In genomic region chr7:98131751-98132150, GRCm38 (mm10) we compare ENCODE assay signal across 1 mouse cellular context.
TF ChIP-seq lines count a peak whose summit lies in the region.

No protein-coding gene starts in this region.

TF ChIP-seq in ES-E14, 5 proteins besides CTCF, POLR2A, EP300 and RAD21:
- TF ChIP-seq MAFK (IDR thresholded peaks at IDR 0.05; ENCODE audit: insufficient read depth, low read depth, low read length) (no peak), ZC3H11A (IDR thresholded peaks at IDR 0.05; ENCODE audit: borderline replicate concordance, low read depth, low read length) (no peak)
